Comparison of ENCODE assay signal across 20 mouse cellular contexts in the genomic region with DNA sequence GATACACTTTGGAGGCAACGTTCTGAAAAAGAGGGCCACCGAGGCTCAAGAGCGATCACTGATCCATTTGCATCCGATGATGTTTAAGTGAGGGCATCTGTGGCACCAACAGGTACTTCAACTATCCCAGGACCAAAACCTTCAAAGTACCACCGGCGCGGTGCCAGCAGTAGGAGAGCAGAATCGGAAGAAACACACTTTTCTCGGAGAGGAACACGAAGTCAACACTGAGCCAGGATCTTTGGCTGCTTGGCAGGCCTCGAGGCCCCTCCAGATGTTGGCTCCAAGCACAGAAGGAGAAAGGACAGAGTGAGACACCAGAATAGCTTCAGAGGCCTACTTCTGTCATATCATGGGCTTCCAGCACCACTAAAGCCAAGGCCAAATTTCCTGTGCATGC. TPM values are rescaled to one million over a fixed set of nuclear protein-coding genes. Genes with fewer than 3 reads are reported as not detected.
DNase-seq lines count a peak whose midpoint lies in the region; ATAC-seq and TF ChIP-seq lines count a peak whose summit lies in the region.
"Had no signal": no experiment of that assay in that cellular context is flagged by ENCODE, and none has a peak within 500 bp of the region (broad histone marks: within the 10 kb centered on the region; RNA-seq: fewer than 3 reads in every experiment).

No protein-coding gene starts in this region.

- H3K4me1 ChIP-seq in E14TG2a.4 (replicated peaks; ENCODE audit: low read depth, low read length) = peaks cover 8% of the 10 kb centered on the region
- H3K4me1 ChIP-seq in forebrain, embryonic 11.5 days (replicated peaks; ENCODE audit: control insufficient read depth, insufficient read depth, low read length) = 0 out of 2 replicates have a peak, but pooled peaks cover 2% of the 10 kb centered on the region

- peaks cover 4% of the 10 kb centered on the region; the same call in 1 of the 2 replicates for H3K9me3 ChIP-seq in E14TG2a.4 (ENCODE audit: low read length)
- peaks cover 8% of the 10 kb centered on the region; the same call in 1 of the 2 replicates for H3K9me3 ChIP-seq in forebrain, embryonic 11.5 days (ENCODE audit: control insufficient read depth, low read length)

- no peaks in the 10 kb centered on the region for H3K36me3 ChIP-seq in E14TG2a.4 (ENCODE audit: insufficient read depth, low read length)
- H3K36me3 ChIP-seq in forebrain, embryonic 11.5 days (ENCODE audit: control insufficient read depth, insufficient read depth, low read length) = no peaks in the 10 kb centered on the region
- H3K36me3 ChIP-seq: limb, embryonic 10.5 days had no signal

- H3K27me3 ChIP-seq in E14TG2a.4 (ENCODE audit: insufficient read depth, low read length) = peaks cover 45% of the 10 kb centered on the region
- no peaks in the 10 kb centered on the region for H3K27me3 ChIP-seq in forebrain, embryonic 11.5 days (ENCODE audit: control insufficient read depth, insufficient read depth, low read length)

- peak overlapping the region; percentile 69 for H3K4me3 ChIP-seq in E14TG2a.4 (replicated peaks; ENCODE audit: low read length)
- H3K4me3 ChIP-seq in forebrain, embryonic 11.5 days (ENCODE audit: low read depth, low read length) = no peak overlapping the region
- H3K4me3 ChIP-seq: forebrain, embryonic 12.5 days; limb, embryonic 10.5 days; midbrain, embryonic 12.5 days had no signal

- intact Hi-C loops in left cerebral cortex, postnatal 36 days (cut with DNase I) = loop anchor here (10.0 kb wide), 1 partner anchor 454 kb away; no protein-coding TSS in a partner anchor

- DNase-seq in cerebellum, adult 11-12 months = peak; percentile 54
- DNase-seq in cerebellum, postnatal 4 days (ENCODE audit: low spot score in 2 of 2) = no peak
- DNase-seq in left cerebral cortex, postnatal 36 days (ENCODE audit: low spot score in 2 of 2) = peak; percentile 11 to 15
- no peak for DNase-seq in left cerebral cortex, adult 18-20 months (ENCODE audit: low spot score in 2 of 2)
- peak; percentile 29 to 39 for DNase-seq in cerebellum, postnatal 25 days
- no peak for DNase-seq in embryo, embryonic 11 days
- no peak for DNase-seq in forebrain, embryonic 11.5 days (ENCODE audit: low spot score)
- DNase-seq: adrenal gland, adult 8-10 months; gastrocnemius, postnatal 14 days; kidney, adult 8-10 months; kidney, postnatal 36 days; lung, adult 2 months; lung, postnatal 36 days; thymus, postnatal 4 days had no signal

- no peak overlapping the region for H3K9ac ChIP-seq in forebrain, embryonic 11.5 days (ENCODE audit: low read length)
- H3K9ac ChIP-seq: forebrain, embryonic 12.5 days; midbrain, embryonic 12.5 days had no signal

- WGBS in forebrain, embryonic 11.5 days = 83% methylated on average over 11 of the region's 11 CpGs

- no peak overlapping the region for H3K27ac ChIP-seq in forebrain, embryonic 11.5 days (ENCODE audit: low read depth, low read length)
- H3K27ac ChIP-seq: forebrain, embryonic 12.5 days; limb, embryonic 10.5 days; midbrain, embryonic 12.5 days; stomach, postnatal 0 days had no signal

- no peak overlapping the region for H3K4me2 ChIP-seq in forebrain, embryonic 11.5 days (ENCODE audit: low read depth, low read length, severe bottlenecking)
- H3K4me2 ChIP-seq: forebrain, embryonic 12.5 days; liver, embryonic 11.5 days; midbrain, embryonic 12.5 days had no signal

- TF ChIP-seq CTCF in E14TG2a.4 (conservative IDR thresholded peaks at IDR 0.05; ENCODE audit: low read length) = no peak

- ATAC-seq in forebrain, embryonic 11.5 days (replicated peaks; ENCODE audit: low FRiP score) = no peak

RNA-seq across cellular contexts. Expression of a gene that starts 3.9 kb away (rescaled TPM):
- 100 to 1,000 TPM; 571 to 623 TPM for total RNA-seq in left cerebral cortex, postnatal 36 days (2021)
- total RNA-seq in left cerebral cortex, adult 18-20 months (2021) = 100 to 1,000 TPM; 499 to 523 TPM
- 12.4 and 13.7 TPM in 2 replicates for polyA plus RNA-seq in forebrain, embryonic 11.5 days (2014; fragmentation: Nextera tagmentation; extraction: Ambion mirVana)

Comparison
In these comparisons a context has a peak if more than half of its experiments do, and no peak if none do; other contexts are left out.
1. DNase-seq: peak in cerebellum, adult 11-12 months (single experiment), left cerebral cortex, postnatal 36 days (2 of 2) and cerebellum, postnatal 25 days (2 of 2); none in cerebellum, postnatal 4 days (0 of 2), left cerebral cortex, adult 18-20 months (0 of 2), embryo, embryonic 11 days (single experiment) and forebrain, embryonic 11.5 days (single experiment).